Mouse (Mus musculus) cerebellum, postnatal 4 days (tissue): ENCODE measurements at regions not wholly inside any gene's neighbourhood (a gene's known extent, or its start where the extent isn't known, plus 50 kb on each side); places are given as distances from the start of the nearest gene placed in this dataset.

Experiments
- DNase-seq, 2 experiments: peaks; one replicate each; pipeline ENCODE4 v3.0.0; 2022; ENCODE audit warnings: low spot score in 2 of 2, mixed read lengths in 1 of 2

- no peak for DNase-seq
These were observed 137.9 kb upstream of the Rbms1 start for GRCm38 (mm10) chr2:61100854-61101253.

GRCm38 (mm10) chr2:61088501-61088900, 125.5 kb upstream of the Rbms1 start:
- DNase-seq: no peak

- DNase-seq: no peak
These were observed 121.8 kb upstream of the Rbms1 start for GRCm38 (mm10) chr2:61084835-61085234.

- no peak for DNase-seq
These were observed 120.1 kb upstream of the Rbms1 start for GRCm38 (mm10) chr2:61083100-61083499.

- no peak for DNase-seq
These were observed 119.6 kb upstream of the Rbms1 start for GRCm38 (mm10) chr2:61082640-61083039.

- DNase-seq: no peak
These were observed 117.0 kb upstream of the Rbms1 start for GRCm38 (mm10) chr2:61080006-61080405.

- DNase-seq: no peak
These were observed 108.0 kb upstream of the Rbms1 start for GRCm38 (mm10) chr2:61071025-61071424.

- DNase-seq: no peak
These were observed 104.9 kb upstream of the Rbms1 start for GRCm38 (mm10) chr2:61067877-61068276.

- DNase-seq: no peak
These were observed 99.1 kb upstream of the Rbms1 start for GRCm38 (mm10) chr2:61062125-61062524.

- DNase-seq: no peak
These were observed 97.9 kb upstream of the Rbms1 start for GRCm38 (mm10) chr2:61060906-61061305.

GRCm38 (mm10) chr2:61058545-61059235, 95.7 kb upstream of the Rbms1 start:
- DNase-seq: no peak

GRCm38 (mm10) chr2:61052296-61052695, 89.3 kb upstream of the Rbms1 start:
- DNase-seq: no peak

GRCm38 (mm10) chr2:61051808-61052207, 88.8 kb upstream of the Rbms1 start:
- no peak for DNase-seq

GRCm38 (mm10) chr2:61046111-61046767, 83.2 kb upstream of the Rbms1 start:
- DNase-seq: no peak

GRCm38 (mm10) chr2:61045467-61045866, 82.5 kb upstream of the Rbms1 start:
- DNase-seq: no peak

- DNase-seq: no peak
These were observed 69.9 kb upstream of the Rbms1 start for GRCm38 (mm10) chr2:61032920-61033319.

- no peak for DNase-seq
These were observed 66.7 kb upstream of the Rbms1 start for GRCm38 (mm10) chr2:61029706-61030105.

GRCm38 (mm10) chr2:61028578-61028977, 65.6 kb upstream of the Rbms1 start:
- DNase-seq: no peak

GRCm38 (mm10) chr2:61027686-61028085, 64.7 kb upstream of the Rbms1 start:
- no peak for DNase-seq

- no peak for DNase-seq
These were observed 59.4 kb upstream of the Rbms1 start for GRCm38 (mm10) chr2:61022411-61022810.

- no peak for DNase-seq
These were observed 57.8 kb upstream of the Rbms1 start for GRCm38 (mm10) chr2:61020791-61021190.

GRCm38 (mm10) chr2:61013006-61013405, 50.0 kb upstream of the Rbms1 start:
- no peak for DNase-seq
